Mouse (Mus musculus) midbrain, postnatal 0 days (tissue): ENCODE data around the gene Galnt6. TPM values are rescaled to one million over a fixed set of nuclear protein-coding genes. Genes with fewer than 3 reads are reported as not detected.

Experiments used
- ATAC-seq: fragments of 200-750 bp; cut with Nextera tagmentation; 2 replicates; pipeline ENCODE4 v1.8.0; 2017; ENCODE audit warnings: moderate number of reproducible peaks, mild to moderate bottlenecking, moderate TSS enrichment, moderate library complexity; ENCODE audit not compliant: low FRiP score
- DNase-seq: peaks from one replicate; pipeline ENCODE4 v3.0.0-alpha.2; 2015; ENCODE audit warnings: low spot score
- H3K27ac ChIP-seq: fragments of 300-500 bp; sonication (generic); 2 replicates; pipeline ENCODE4 v1.5.1; 2014; ENCODE audit warnings: low read depth, mild to moderate bottlenecking, low read length, mixed read lengths
- H3K27me3 ChIP-seq: fragments of 300-500 bp; sonication (generic); 2 replicates; pipeline ENCODE4 v1.6.1; 2014; ENCODE audit warnings: low read length, control low read depth, mixed read lengths; ENCODE audit not compliant: insufficient read depth
- H3K36me3 ChIP-seq: fragments of 300-500 bp; sonication (generic); 2 replicates; pipeline ENCODE4 v1.6.1; 2014; ENCODE audit warnings: low read length, control low read depth, mixed read lengths; ENCODE audit not compliant: insufficient read depth
- H3K4me1 ChIP-seq: fragments of 300-500 bp; sonication (generic); 2 replicates; pipeline ENCODE4 v1.6.1; 2014; ENCODE audit warnings: mild to moderate bottlenecking, control low read depth, antibody characterized with exemption, low read length, mixed read lengths; ENCODE audit not compliant: insufficient read depth
- H3K4me2 ChIP-seq: fragments of 300-500 bp; sonication (generic); 2 replicates; pipeline ENCODE4 v1.6.1; 2014; ENCODE audit warnings: low read depth, mild to moderate bottlenecking, low read length, mixed read lengths; ENCODE audit not compliant: poor library complexity, severe bottlenecking
- H3K4me3 ChIP-seq: fragments of 300-500 bp; sonication (generic); 2 replicates; pipeline ENCODE4 v1.5.1; 2014; ENCODE audit warnings: low read depth, mild to moderate bottlenecking, low read length, moderate library complexity
- H3K9ac ChIP-seq: fragments of 300-500 bp; sonication (generic); replicated peaks from 2 replicates; pipeline ENCODE4 v1.6.1; 2014; ENCODE audit warnings: mild to moderate bottlenecking, low read length, moderate library complexity, mixed read lengths; ENCODE audit not compliant: poor library complexity, severe bottlenecking
- H3K9me3 ChIP-seq: fragments of 300-500 bp; sonication (generic); 2 replicates; pipeline ENCODE4 v1.6.1; 2016; ENCODE audit warnings: low read length, control low read depth
- CTCF ChIP-seq: IDR thresholded peaks from 2 replicates; pipeline ENCODE4 v1.5.1; 2016; ENCODE audit warnings: antibody characterized with exemption, mild to moderate bottlenecking
- WGBS: fragments of 180-500 bp; shearing (Covaris S2); extraction: QIAGEN DNeasy Blood & Tissue Kit; methylation state at CpG from one replicate; pipeline ENCODE4 v1.1.7; 2014; 5-methylcytosine and 5-hydroxymethylcytosine counted together
- polyA plus RNA-seq: library from polyadenylated mRNA; unstranded; fragments of >200 nt; fragmentation: Nextera tagmentation; extraction: Ambion mirVana; gene quantifications from 2 replicates; pipeline ENCODE4 v1.2.1, GENCODE M21; 2015
- total RNA-seq: library from RNA; depleted of rRNA; stranded (reverse); fragments of >200 nt; gene quantifications from 2 replicates; pipeline ENCODE4 v1.2.3, GENCODE M21; 2014

Gene Galnt6
- total and polyA plus RNA-seq, 2 experiments from 2014 or later = 0.16 to 0.20 TPM

- TF ChIP-seq CTCF = no peak
- no peak for ATAC-seq
- no peaks in the 10 kb centered on the region for H3K9me3 ChIP-seq
- H3K36me3 ChIP-seq = no peaks in the 10 kb centered on the region
- H3K27me3 ChIP-seq = no peaks in the 10 kb centered on the region
- H3K27ac ChIP-seq = no peak overlapping the region
- WGBS = 8% methylated on average over 7 of the region's 7 CpGs
- DNase-seq = no peak
- no peak overlapping the region for H3K4me3 ChIP-seq
- no peak overlapping the region for H3K9ac ChIP-seq
- H3K4me1 ChIP-seq = no peaks in the 10 kb centered on the region
- no peak overlapping the region for H3K4me2 ChIP-seq
These were observed 62.9 kb downstream of the Galnt6 start for GRCm38 (mm10) chr15:100666219-100666696.

GRCm38 (mm10) chr15:100665411-100666218 is 63.6 kb downstream of the Galnt6 start:
- no peak for ATAC-seq

GRCm38 (mm10) chr15:100664813-100665274 is 64.3 kb downstream of the Galnt6 start:
- Histone ChIP-seq H3K4me3 (no peak overlapping the region), H3K9me3 (no peaks in the 10 kb centered on the region), H3K27ac (no peak overlapping the region), H3K9ac (no peak overlapping the region), H3K4me1 (no peaks in the 10 kb centered on the region), H3K36me3 (no peaks in the 10 kb centered on the region), H3K27me3 (no peaks in the 10 kb centered on the region), H3K4me2 (no peak overlapping the region)
- ATAC-seq (no peak), DNase-seq (no peak)
- no peak for TF ChIP-seq CTCF
- 84% methylated on average over 9 of the region's 9 CpGs for WGBS

More at GRCm38 (mm10) chr15:100665411-100666218, 63.6 kb downstream of the Galnt6 start:
- no peak overlapping the region for H3K4me3 ChIP-seq
- H3K4me1 ChIP-seq = no peaks in the 10 kb centered on the region
- H3K9me3 ChIP-seq = no peaks in the 10 kb centered on the region
- no peaks in the 10 kb centered on the region for H3K36me3 ChIP-seq
- no peak overlapping the region for H3K9ac ChIP-seq
- no peak overlapping the region for H3K27ac ChIP-seq
- peak; percentile 46 for DNase-seq
- no peak for TF ChIP-seq CTCF
- H3K4me2 ChIP-seq = no peak overlapping the region
- WGBS = 45% methylated on average over 9 of the region's 9 CpGs
- no peaks in the 10 kb centered on the region for H3K27me3 ChIP-seq

GRCm38 (mm10) chr15:100660805-100661204 is 68.4 kb downstream of the Galnt6 start:
- DNase-seq (no peak), ATAC-seq (no peak)
- H3K36me3 ChIP-seq = no peaks in the 10 kb centered on the region
- no peak overlapping the region for H3K4me3 ChIP-seq
- no peaks in the 10 kb centered on the region for H3K4me1 ChIP-seq
- no peaks in the 10 kb centered on the region for H3K27me3 ChIP-seq
- no peak for TF ChIP-seq CTCF
- no peak overlapping the region for H3K4me2 ChIP-seq
- 89% methylated on average over 5 of the region's 5 CpGs for WGBS
- no peak overlapping the region for H3K27ac ChIP-seq
- H3K9me3 ChIP-seq = no peaks in the 10 kb centered on the region
- H3K9ac ChIP-seq = no peak overlapping the region

- DNase-seq = no peak
- no peak overlapping the region for H3K4me2 ChIP-seq
- H3K9ac ChIP-seq = no peak overlapping the region
- H3K4me1 ChIP-seq = no peaks in the 10 kb centered on the region
- 85% methylated on average over 9 of the region's 9 CpGs for WGBS
- no peaks in the 10 kb centered on the region for H3K9me3 ChIP-seq
- H3K27ac ChIP-seq = no peak overlapping the region
- H3K27me3 ChIP-seq = no peaks in the 10 kb centered on the region
- ATAC-seq = no peak
- no peaks in the 10 kb centered on the region for H3K36me3 ChIP-seq
- H3K4me3 ChIP-seq = no peak overlapping the region
- TF ChIP-seq CTCF = no peak
These were observed 68.9 kb downstream of the Galnt6 start for GRCm38 (mm10) chr15:100660306-100660705.

- ATAC-seq = no peak
- no peaks in the 10 kb centered on the region for H3K4me1 ChIP-seq
- H3K9me3 ChIP-seq = no peaks in the 10 kb centered on the region
- no peaks in the 10 kb centered on the region for H3K36me3 ChIP-seq
- DNase-seq = no peak
- TF ChIP-seq CTCF = no peak
- no peaks in the 10 kb centered on the region for H3K27me3 ChIP-seq
- no peak overlapping the region for H3K4me3 ChIP-seq
- H3K4me2 ChIP-seq = no peak overlapping the region
- WGBS = 88% methylated on average over 5 of the region's 5 CpGs
- no peak overlapping the region for H3K27ac ChIP-seq
- H3K9ac ChIP-seq = no peak overlapping the region
These were observed 74.0 kb downstream of the Galnt6 start for GRCm38 (mm10) chr15:100655201-100655600.
